Mouse (Mus musculus): ENCODE data around the gene Ibsp. TPM values are rescaled to one million over a fixed set of nuclear protein-coding genes. Genes with fewer than 3 reads are reported as not detected.

Ibsp gene
- polyA plus RNA-seq, 1 experiment from 2014 or later: 0.08 TPM

DNA sequence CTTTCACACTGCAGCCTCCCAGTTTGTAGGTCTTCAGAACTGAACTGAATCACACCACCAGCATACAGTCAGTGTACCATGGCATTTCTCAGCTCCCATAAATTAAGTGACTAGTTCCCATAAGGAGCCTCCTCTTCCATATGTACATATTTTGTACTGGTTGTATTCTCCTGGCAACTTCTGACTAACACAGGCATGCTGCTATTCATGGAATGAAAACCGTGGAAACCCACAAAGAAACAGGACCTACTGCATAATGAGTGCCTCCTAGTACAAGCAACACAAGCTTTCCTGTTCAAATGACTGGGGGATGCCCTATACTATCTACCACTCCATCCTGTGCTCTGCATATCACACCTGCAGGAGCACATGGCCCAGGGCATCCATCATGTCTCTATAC is 52.1 kb downstream of the Ibsp start:
- ATAC-seq (replicated peaks; ENCODE audit: low FRiP score, low TSS enrichment, low read depth) (no peak), DNase-seq (ENCODE audit: low spot score) (no peak)
- H3K27me3 ChIP-seq (replicated peaks; ENCODE audit: control insufficient read depth, insufficient read depth, low read length): no peaks in the 10 kb centered on the region
- WGBS: 74% methylated on average over 1 of the region's 1 CpGs
- no peak overlapping the region for H3K4me3 ChIP-seq (ENCODE audit: low read depth, low read length)
- H3K9me3 ChIP-seq (ENCODE audit: control insufficient read depth, low read length): no peaks in the 10 kb centered on the region
- H3K27ac ChIP-seq (ENCODE audit: low read depth): no peak overlapping the region
- H3K9ac ChIP-seq (ENCODE audit: low read length): no peak overlapping the region
- H3K4me2 ChIP-seq (ENCODE audit: low read length): no peak overlapping the region
- H3K36me3 ChIP-seq (ENCODE audit: control insufficient read depth, insufficient read depth, low read length): no peaks in the 10 kb centered on the region
- no peaks in the 10 kb centered on the region for H3K4me1 ChIP-seq (replicated peaks; ENCODE audit: control insufficient read depth, insufficient read depth, low read length)

DNA sequence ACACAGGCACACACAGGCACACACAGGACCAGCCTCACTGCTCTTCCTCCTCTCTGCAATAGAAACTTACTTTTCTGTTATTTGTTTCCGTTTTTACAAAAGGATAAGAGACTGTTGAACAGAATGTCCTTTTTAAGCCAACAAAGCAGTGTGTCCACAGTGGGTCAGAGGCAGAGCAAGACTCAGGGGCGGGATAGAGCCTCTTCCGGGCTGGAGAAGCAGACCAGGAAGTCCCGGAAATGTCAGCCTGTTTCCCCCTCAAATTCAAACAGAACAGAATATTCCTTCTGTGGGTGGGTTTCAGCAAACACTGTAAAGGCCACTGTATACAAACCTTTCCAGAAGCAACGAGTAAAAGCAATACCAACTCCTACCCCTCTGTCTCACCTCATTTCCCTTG is 52.9 kb downstream of the Ibsp start:
- Histone ChIP-seq H3K36me3 (ENCODE audit: control insufficient read depth, insufficient read depth, low read length) (no peaks in the 10 kb centered on the region), H3K9ac (ENCODE audit: low read length) (no peak overlapping the region), H3K27me3 (replicated peaks; ENCODE audit: control insufficient read depth, insufficient read depth, low read length) (no peaks in the 10 kb centered on the region), H3K9me3 (ENCODE audit: control insufficient read depth, low read length) (no peaks in the 10 kb centered on the region), H3K4me3 (ENCODE audit: low read depth, low read length) (no peak overlapping the region), H3K4me2 (ENCODE audit: low read length) (no peak overlapping the region), H3K27ac (ENCODE audit: low read depth) (no peak overlapping the region), H3K4me1 (replicated peaks; ENCODE audit: control insufficient read depth, insufficient read depth, low read length) (no peaks in the 10 kb centered on the region)
- WGBS: 59% methylated on average over 5 of the region's 5 CpGs
- DNase-seq (ENCODE audit: low spot score) (no peak), ATAC-seq (replicated peaks; ENCODE audit: low FRiP score, low TSS enrichment, low read depth) (no peak)

GRCm38 (mm10) chr5:104357575-104357974 is 58.6 kb downstream of the Ibsp start:
- no peak overlapping the region for H3K4me2 ChIP-seq (ENCODE audit: low read length)
- no peaks in the 10 kb centered on the region for H3K27me3 ChIP-seq (replicated peaks; ENCODE audit: control insufficient read depth, insufficient read depth, low read length)
- WGBS: 72% methylated on average over 5 of the region's 5 CpGs
- no peak for ATAC-seq (replicated peaks; ENCODE audit: low FRiP score, low TSS enrichment, low read depth)
- DNase-seq (ENCODE audit: low spot score): no peak
- no peak overlapping the region for H3K9ac ChIP-seq (ENCODE audit: low read length)
- H3K27ac ChIP-seq (ENCODE audit: low read depth): no peak overlapping the region
- no peaks in the 10 kb centered on the region for H3K9me3 ChIP-seq (ENCODE audit: control insufficient read depth, low read length)
- H3K4me1 ChIP-seq (replicated peaks; ENCODE audit: control insufficient read depth, insufficient read depth, low read length): no peaks in the 10 kb centered on the region
- no peaks in the 10 kb centered on the region for H3K36me3 ChIP-seq (ENCODE audit: control insufficient read depth, insufficient read depth, low read length)
- no peak overlapping the region for H3K4me3 ChIP-seq (ENCODE audit: low read depth, low read length)

- H3K4me2 ChIP-seq (ENCODE audit: low read length): no peak overlapping the region
- H3K36me3 ChIP-seq (ENCODE audit: control insufficient read depth, insufficient read depth, low read length): no peaks in the 10 kb centered on the region
- DNase-seq (ENCODE audit: low spot score) (no peak), ATAC-seq (replicated peaks; ENCODE audit: low FRiP score, low TSS enrichment, low read depth) (no peak)
- H3K27ac ChIP-seq (ENCODE audit: low read depth): no peak overlapping the region
- H3K9me3 ChIP-seq (ENCODE audit: control insufficient read depth, low read length): no peaks in the 10 kb centered on the region
- H3K27me3 ChIP-seq (replicated peaks; ENCODE audit: control insufficient read depth, insufficient read depth, low read length): no peaks in the 10 kb centered on the region
- no peaks in the 10 kb centered on the region for H3K4me1 ChIP-seq (replicated peaks; ENCODE audit: control insufficient read depth, insufficient read depth, low read length)
- WGBS: 44% methylated on average over 7 of the region's 7 CpGs
- H3K9ac ChIP-seq (ENCODE audit: low read length): no peak overlapping the region
- H3K4me3 ChIP-seq (ENCODE audit: low read depth, low read length): no peak overlapping the region
Observed at GRCm38 (mm10) chr5:104358592-104358991, 59.6 kb downstream of the Ibsp start.

DNA sequence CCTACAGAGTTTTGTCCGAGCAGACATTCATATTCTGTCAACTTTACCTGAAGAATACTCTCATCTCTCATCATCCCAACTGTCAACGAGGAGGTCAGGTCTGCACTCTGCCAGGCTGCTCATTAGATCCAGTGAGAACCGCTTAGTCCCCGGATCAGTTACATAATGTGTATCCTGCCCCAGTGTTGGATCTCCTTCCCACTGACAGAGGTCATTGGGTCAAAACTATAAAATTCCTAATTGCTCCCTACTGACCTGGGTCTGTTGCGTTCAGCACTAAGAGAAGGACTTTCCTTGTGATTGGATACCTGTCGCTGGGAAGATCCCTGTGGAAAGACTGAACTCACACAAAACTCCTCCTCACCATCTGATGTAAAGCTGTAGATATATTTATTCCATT is 60.3 kb downstream of the Ibsp start:
- no peaks in the 10 kb centered on the region for H3K36me3 ChIP-seq (ENCODE audit: control insufficient read depth, insufficient read depth, low read length)
- no peaks in the 10 kb centered on the region for H3K27me3 ChIP-seq (replicated peaks; ENCODE audit: control insufficient read depth, insufficient read depth, low read length)
- no peaks in the 10 kb centered on the region for H3K4me1 ChIP-seq (replicated peaks; ENCODE audit: control insufficient read depth, insufficient read depth, low read length)
- H3K4me2 ChIP-seq (ENCODE audit: low read length): no peak overlapping the region
- no peak overlapping the region for H3K4me3 ChIP-seq (ENCODE audit: low read depth, low read length)
- no peak for ATAC-seq (replicated peaks; ENCODE audit: low FRiP score, low TSS enrichment, low read depth)
- no peak for DNase-seq (ENCODE audit: low spot score)
- H3K9ac ChIP-seq (ENCODE audit: low read length): no peak overlapping the region
- no peak overlapping the region for H3K27ac ChIP-seq (ENCODE audit: low read depth)
- no peaks in the 10 kb centered on the region for H3K9me3 ChIP-seq (ENCODE audit: control insufficient read depth, low read length)
- WGBS: 20% methylated on average over 6 of the region's 6 CpGs

Small RNA genes within 50 kb of the gene (microRNA-seq; reads per million reads assigned to microRNA genes)
- gene Gm23616: not detected

Other genes starting within 250 kb of the Ibsp start
- gene Gm17660, start 221.6 kb upstream of the Ibsp start, polyA plus RNA-seq (2014; fragmentation: Nextera tagmentation; extraction: Ambion mirVana): not detected in 2 replicates
- gene Sparcl1, start 185.4 kb upstream of the Ibsp start, polyA plus RNA-seq (2014; fragmentation: Nextera tagmentation; extraction: Ambion mirVana): 183 and 203 TPM in 2 replicates
- not detected in 2 replicates for gene Dspp, start 128.5 kb upstream of the Ibsp start, polyA plus RNA-seq (2014; fragmentation: Nextera tagmentation; extraction: Ambion mirVana)
- gene Dmp1, start 96.6 kb upstream of the Ibsp start, polyA plus RNA-seq (2014; fragmentation: Nextera tagmentation; extraction: Ambion mirVana): 0.64 and 0.90 TPM in 2 replicates
- not detected in 2 replicates for gene Mepe, start 26.2 kb downstream of the Ibsp start, polyA plus RNA-seq (2014; fragmentation: Nextera tagmentation; extraction: Ambion mirVana)
- gene Spp1, start 135.9 kb downstream of the Ibsp start, polyA plus RNA-seq (2014; fragmentation: Nextera tagmentation; extraction: Ambion mirVana): 2.6 and 91.2 TPM in 2 replicates
- 19.6 and 21.7 TPM in 2 replicates for gene Pkd2, start 160.3 kb downstream of the Ibsp start, polyA plus RNA-seq (2014; fragmentation: Nextera tagmentation; extraction: Ambion mirVana)
- gene BC005561, start 209.2 kb downstream of the Ibsp start, polyA plus RNA-seq (2014; fragmentation: Nextera tagmentation; extraction: Ambion mirVana): 12.8 and 13.9 TPM in 2 replicates